Mouse (Mus musculus) CH12.LX (cell line): ENCODE measurements around the gene Zfhx3. TPM values are rescaled to one million over a fixed set of nuclear protein-coding genes. Genes with fewer than 3 reads are reported as not detected.

Experiments used
- DNase-seq: peaks from one replicate; pipeline ENCODE4 v3.0.0-alpha.2; 2013; ENCODE audit errors: extremely low read depth
- H3K27ac ChIP-seq: 2 replicates; pipeline ENCODE4 v1.5.1; 2012; ENCODE audit warnings: low read depth, mild to moderate bottlenecking, control low read depth, moderate library complexity; ENCODE audit not compliant: insufficient read depth
- H3K27me3 ChIP-seq: replicated peaks from 2 replicates; pipeline ENCODE3; 2012; ENCODE audit warnings: inconsistent platforms
- H3K36me3 ChIP-seq, 2 experiments: replicated peaks in 1 of 2; 2 replicates each; pipeline versions ENCODE3 to v1.6.1; 2012; ENCODE audit warnings: inconsistent platforms in 1 of 2, low read length in 1 of 2, mild to moderate bottlenecking in 1 of 2, mixed read lengths in 1 of 2, moderate library complexity in 1 of 2; ENCODE audit not compliant: control insufficient read depth in 1 of 2, insufficient read depth in 1 of 2
- H3K4me1 ChIP-seq, 2 experiments: 2 replicates each; pipeline ENCODE4 v1.6.1; 2012; ENCODE audit warnings: inconsistent platforms in 1 of 2, moderate library complexity in 1 of 2; ENCODE audit not compliant: insufficient read depth in 2 of 2, control insufficient read depth in 1 of 2
- H3K4me2 ChIP-seq: 2 replicates; pipeline ENCODE4 v1.6.1; 2012; ENCODE audit warnings: low read depth, mild to moderate bottlenecking, control low read depth; ENCODE audit not compliant: poor library complexity, insufficient read depth, severe bottlenecking
- H3K4me3 ChIP-seq, 3 experiments: fragments of 150-350 bp in 1 of 3; sonication (generic) in 1 of 3; replicated peaks in 1 of 3; 2 replicates each; pipeline versions ENCODE3 to v1.5.1; 2011 to 2012; ENCODE audit warnings: low read depth in 2 of 3, low read length in 2 of 3, mild to moderate bottlenecking in 2 of 3, moderate library complexity in 2 of 3, control low read depth in 1 of 3, improper control_type of control experiment in 1 of 3, inconsistent platforms in 1 of 3, mixed read lengths in 1 of 3; ENCODE audit not compliant: poor library complexity in 1 of 3
- H3K79me2 ChIP-seq: replicated peaks from 2 replicates; pipeline ENCODE4 v1.6.1; 2012; ENCODE audit warnings: mild to moderate bottlenecking, moderate library complexity; ENCODE audit not compliant: control insufficient read depth, poor library complexity, insufficient read depth, severe bottlenecking; ENCODE audit errors: extremely low read depth
- H3K9ac ChIP-seq: 2 replicates; pipeline ENCODE4 v1.6.1; 2012; ENCODE audit warnings: low read depth, mild to moderate bottlenecking, control low read depth, moderate library complexity; ENCODE audit not compliant: insufficient read depth
- H3K9me3 ChIP-seq: replicated peaks from 2 replicates; pipeline ENCODE3; 2012; ENCODE audit warnings: low read length, inconsistent platforms, mixed read lengths
- BHLHE40 ChIP-seq: IDR thresholded peaks from 2 replicates; pipeline ENCODE4 v1.6.1; 2011; ENCODE audit warnings: mild to moderate bottlenecking, low read depth, low read length, improper control_type of control experiment
- CHD2 ChIP-seq: IDR thresholded peaks from 2 replicates; pipeline ENCODE4 v1.6.1; 2011; ENCODE audit warnings: low read length, improper control_type of control experiment
- CTCF ChIP-seq, 2 experiments: IDR thresholded peaks in 1 of 2; conservative IDR thresholded peaks in 1 of 2; 2 replicates each; pipeline ENCODE4 v1.5.1; 2011 to 2012; ENCODE audit warnings: low read depth in 2 of 2, low read length in 2 of 2, improper control_type of control experiment in 1 of 2, inconsistent platforms in 1 of 2, mild to moderate bottlenecking in 1 of 2, moderate library complexity in 1 of 2
- ELF1 ChIP-seq: IDR thresholded peaks from 2 replicates; pipeline ENCODE4 v1.6.1; 2014; ENCODE audit warnings: low read depth, mild to moderate bottlenecking, inconsistent platforms, low read length, improper control_type of control experiment
- GABPA ChIP-seq: IDR thresholded peaks from 2 replicates; pipeline ENCODE4 v1.6.1; 2012; ENCODE audit warnings: low read depth, low read length, improper control_type of control experiment, inconsistent platforms; ENCODE audit not compliant: insufficient replicate concordance
- IRF4 ChIP-seq: IDR thresholded peaks from 2 replicates; pipeline ENCODE4 v1.6.1; 2014; ENCODE audit warnings: low read depth, mild to moderate bottlenecking, inconsistent platforms, low read length, improper control_type of control experiment
- JUND ChIP-seq: conservative IDR thresholded peaks from 2 replicates; pipeline ENCODE4 v1.6.1; 2011; ENCODE audit warnings: low read depth, low read length, improper control_type of control experiment
- KAT2A ChIP-seq: IDR thresholded peaks from 2 replicates; pipeline ENCODE4 v1.6.1; 2012; ENCODE audit warnings: low read length, improper control_type of control experiment, inconsistent platforms; ENCODE audit not compliant: insufficient replicate concordance
- MAZ ChIP-seq: IDR thresholded peaks from 2 replicates; pipeline ENCODE4 v1.6.1; 2012; ENCODE audit warnings: low read depth, mild to moderate bottlenecking, inconsistent platforms, low read length, improper control_type of control experiment, moderate library complexity
- MEF2A ChIP-seq: IDR thresholded peaks from 2 replicates; pipeline ENCODE4 v1.6.1; 2014; ENCODE audit warnings: low read depth, mild to moderate bottlenecking, inconsistent platforms, low read length, improper control_type of control experiment, borderline replicate concordance
- NRF1 ChIP-seq: IDR thresholded peaks from 2 replicates; pipeline ENCODE4 v1.6.1; 2014; ENCODE audit warnings: low read depth, mild to moderate bottlenecking, inconsistent platforms, low read length, improper control_type of control experiment, moderate library complexity
- PAX5 ChIP-seq: IDR thresholded peaks from 2 replicates; pipeline ENCODE4 v1.6.1; 2012; ENCODE audit warnings: low read length, inconsistent platforms, mixed read lengths
- POLR2A ChIP-seq: IDR thresholded peaks from 2 replicates; pipeline ENCODE4 v1.6.1; 2011; ENCODE audit warnings: low read depth, mild to moderate bottlenecking, improper control_type of control experiment, low read length
- RCOR1 ChIP-seq: conservative IDR thresholded peaks from 2 replicates; pipeline ENCODE4 v1.6.1; 2012; ENCODE audit warnings: low read depth, mild to moderate bottlenecking, inconsistent platforms, low read length, improper control_type of control experiment
- TCF12 ChIP-seq: IDR thresholded peaks from 2 replicates; pipeline ENCODE4 v1.6.1; 2014; ENCODE audit warnings: low read depth, mild to moderate bottlenecking, inconsistent platforms, low read length, improper control_type of control experiment
- USF1 ChIP-seq: IDR thresholded peaks from 2 replicates; pipeline ENCODE4 v1.6.1; 2014; ENCODE audit warnings: low read depth, mild to moderate bottlenecking, inconsistent platforms, low read length, improper control_type of control experiment
- ZC3H11A ChIP-seq: IDR thresholded peaks from 2 replicates; pipeline ENCODE4 v1.6.1; 2012; ENCODE audit warnings: low read depth, mild to moderate bottlenecking, inconsistent platforms, low read length, improper control_type of control experiment
- ZMIZ1 ChIP-seq: IDR thresholded peaks from 2 replicates; pipeline ENCODE4 v1.6.1; 2012; ENCODE audit warnings: low read depth, mild to moderate bottlenecking, inconsistent platforms, low read length, improper control_type of control experiment
- ZNF384 ChIP-seq: IDR thresholded peaks from 2 replicates; pipeline ENCODE4 v1.6.1; 2012; ENCODE audit warnings: low read depth, low read length, improper control_type of control experiment, inconsistent platforms
- dilution Hi-C: fragments of 300-500 bp; cut with MboI; formaldehyde crosslinking; loops from 2 replicates; pipeline ENCODE4 v1.14.3; 2020; ENCODE audit warnings: low sequenced_read_pairs; ENCODE audit not compliant: extremely low pct_unique_long_range_greater_than_20kb, extremely low pct_ligation_motif_present
- in situ Hi-C: fragments of 300-500 bp; cut with MboI; formaldehyde crosslinking; loops from 3 replicates; pipeline ENCODE4 v1.14.3; 2019; ENCODE audit warnings: low sequenced_read_pairs, low pct_ligation_motif_present, low pct_unique_long_range_greater_than_20kb, mixed read lengths
- polyA plus RNA-seq: library from polyadenylated mRNA; unstranded; fragments of >175 nt; gene quantifications from 2 replicates; pipeline ENCODE4 v1.2.1, GENCODE M21; 2012; ENCODE audit warnings: low read depth; ENCODE audit not compliant: insufficient read length
- total RNA-seq, 2 experiments: library from RNA; depleted of rRNA; stranded (reverse); fragments of 300-350 nt in 1 of 2; fragments of >200 nt in 1 of 2; gene quantifications; 2 replicates each; pipeline ENCODE4 v1.2.3; 2012 to 2014

The Zfhx3 gene
- total and polyA plus RNA-seq, 3 experiments = 0.05 to 0.76 (median 0.68) TPM

GRCm38 (mm10) chr8:108480141-108480540 lies 537.7 kb downstream of the Zfhx3 start:
- in situ Hi-C loops = no loop called here
- no peaks in the 10 kb centered on the region for H3K27me3 ChIP-seq
- H3K36me3 ChIP-seq = no peaks in the 10 kb centered on the region
- H3K4me3 ChIP-seq = no peak overlapping the region
- H3K4me2 ChIP-seq = no peak overlapping the region
- DNase-seq = no peak
- no peaks in the 10 kb centered on the region for H3K9me3 ChIP-seq
- H3K9ac ChIP-seq = no peak overlapping the region
- TF ChIP-seq ZMIZ1 (no peak), KAT2A (no peak), NRF1 (no peak), USF1 (no peak), ELF1 (no peak), IRF4 (no peak), MAZ (no peak), RCOR1 (no peak)
- TF ChIP-seq, all 38 proteins: peak for 0
- no peaks in the 10 kb centered on the region for H3K4me1 ChIP-seq
- no peak overlapping the region for H3K27ac ChIP-seq
- H3K79me2 ChIP-seq = no peaks in the 10 kb centered on the region
- dilution Hi-C loops = no loop called here

GRCm38 (mm10) chr8:108481167-108481815 lies 538.8 kb downstream of the Zfhx3 start:
- TF ChIP-seq KAT2A (no peak), CHD2 (no peak), POLR2A (no peak), BHLHE40 (no peak), TCF12 (no peak), MEF2A (no peak), IRF4 (no peak), GABPA (no peak), PAX5 (no peak), ZC3H11A (no peak), NRF1 (no peak), ZNF384 (no peak), CTCF (conservative IDR thresholded peaks at IDR 0.05 in 1 of 2, IDR thresholded peaks at IDR 0.05 in 1 of 2; ENCODE audit: low read depth in 2 of 2, low read length in 2 of 2) (no peak), JUND (no peak)
- TF ChIP-seq, all 38 proteins: peak for 0

More at GRCm38 (mm10) chr8:108481167-108481815, 538.8 kb downstream of the Zfhx3 start:
- H3K79me2 ChIP-seq = no peaks in the 10 kb centered on the region
- dilution Hi-C loops = no loop called here
- no peaks in the 10 kb centered on the region for H3K4me1 ChIP-seq
- no peak overlapping the region for H3K9ac ChIP-seq
- no peak overlapping the region for H3K4me2 ChIP-seq
- in situ Hi-C loops = no loop called here
- H3K27me3 ChIP-seq = no peaks in the 10 kb centered on the region
- no peak overlapping the region for H3K4me3 ChIP-seq
- no peaks in the 10 kb centered on the region for H3K9me3 ChIP-seq
- no peak overlapping the region for H3K27ac ChIP-seq
- DNase-seq = no peak
- H3K36me3 ChIP-seq = no peaks in the 10 kb centered on the region
